Mouse (Mus musculus): ENCODE measurements around the gene Cd164l2. TPM values are rescaled to one million over a fixed set of nuclear protein-coding genes. Genes with fewer than 3 reads are reported as not detected.

The Cd164l2 gene
- polyA plus RNA-seq, 1 experiment: 10.0 TPM

DNA sequence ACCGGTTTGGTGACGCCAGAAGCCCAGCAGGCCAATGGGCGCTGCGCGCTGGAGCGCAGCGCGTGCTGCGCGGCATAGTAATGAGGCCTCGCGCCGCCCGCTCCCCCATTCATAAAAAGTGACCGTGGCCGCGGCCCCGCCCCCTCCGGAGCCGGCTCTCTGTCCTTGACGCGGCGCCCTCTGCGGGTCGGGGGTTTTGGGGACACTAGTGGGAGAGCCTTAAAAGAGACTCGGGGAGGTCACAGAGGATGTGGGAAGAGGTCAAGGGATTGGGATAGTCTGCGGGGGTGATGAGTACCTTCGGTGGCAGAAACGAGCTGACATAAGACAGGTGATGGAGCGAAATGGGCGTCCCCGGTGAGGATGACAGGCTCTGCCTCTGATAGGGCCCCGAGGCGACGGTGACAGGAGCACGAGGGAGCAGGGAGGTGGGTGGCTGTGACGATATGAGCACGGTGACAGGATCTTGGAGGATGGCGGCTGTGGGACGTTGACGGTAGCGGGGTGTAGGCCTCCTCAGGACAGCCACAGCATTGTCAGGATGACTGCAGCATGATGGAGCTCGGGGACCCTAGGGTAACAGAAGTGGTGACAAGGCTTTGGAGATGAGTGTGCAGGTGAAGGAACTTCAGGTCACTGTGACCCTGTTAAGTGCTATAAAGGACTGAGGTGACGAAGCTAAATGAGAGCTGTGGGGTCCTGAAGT, 784 bp downstream of the Cd164l2 start:
- no peaks in the 10 kb centered on the region for H3K36me3 ChIP-seq (ENCODE audit: control insufficient read depth, insufficient read depth, low read length)
- TF ChIP-seq CTCF (IDR thresholded peaks at IDR 0.05; ENCODE audit: control insufficient read depth, insufficient read depth, insufficient replicate concordance, low read depth, low read length): no peak
- TF ChIP-seq POLR2A (IDR thresholded peaks at IDR 0.05; ENCODE audit: control insufficient read depth, low read depth, low read length): no peak
- H3K4me1 ChIP-seq (ENCODE audit: control insufficient read depth, insufficient read depth, low read length): peaks cover 25% of the 10 kb centered on the region
- H3K27me3 ChIP-seq (ENCODE audit: control insufficient read depth, insufficient read depth, low read length): no peaks in the 10 kb centered on the region
- H3K27ac ChIP-seq (ENCODE audit: control insufficient read depth, insufficient read depth, low read depth, low read length): no peak overlapping the region; the same call in 1 of the 2 replicates
- H3K4me3 ChIP-seq (ENCODE audit: control insufficient read depth, low read depth, low read length): peak overlapping the region; percentile 87

DNA sequence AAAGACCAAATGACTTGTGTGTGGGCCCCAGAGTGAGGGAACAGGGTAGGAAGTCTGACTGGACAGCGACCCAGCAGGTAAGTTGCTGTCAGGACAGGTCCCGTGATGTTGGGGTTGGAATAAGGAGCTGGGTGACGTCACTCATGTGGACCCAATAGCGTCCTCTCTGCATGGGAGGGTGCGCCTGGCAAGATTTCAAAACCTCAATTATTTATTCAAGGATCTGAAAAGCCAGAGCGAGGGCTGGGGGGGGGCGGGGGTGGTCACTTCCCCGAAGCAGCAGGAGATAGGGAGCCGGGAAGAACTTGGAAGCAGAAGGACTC, 1.3 kb downstream of the Cd164l2 start:
- Histone ChIP-seq H3K27me3 (ENCODE audit: control insufficient read depth, insufficient read depth, low read length) (no peaks in the 10 kb centered on the region), H3K4me3 (ENCODE audit: control insufficient read depth, low read depth, low read length) (peak overlapping the region; percentile 87), H3K36me3 (ENCODE audit: control insufficient read depth, insufficient read depth, low read length) (no peaks in the 10 kb centered on the region), H3K4me1 (ENCODE audit: control insufficient read depth, insufficient read depth, low read length) (peaks cover 25% of the 10 kb centered on the region), H3K27ac (ENCODE audit: control insufficient read depth, insufficient read depth, low read depth, low read length) (no peak overlapping the region)
- TF ChIP-seq POLR2A (IDR thresholded peaks at IDR 0.05; ENCODE audit: control insufficient read depth, low read depth, low read length) (no peak), CTCF (IDR thresholded peaks at IDR 0.05; ENCODE audit: control insufficient read depth, insufficient read depth, insufficient replicate concordance, low read depth, low read length) (no peak)

GRCm38 (mm10) chr4:133213661-133214060, 1.7 kb downstream of the Cd164l2 start:
- Histone ChIP-seq H3K27me3 (ENCODE audit: control insufficient read depth, insufficient read depth, low read length) (no peaks in the 10 kb centered on the region), H3K4me1 (ENCODE audit: control insufficient read depth, insufficient read depth, low read length) (peaks cover 25% of the 10 kb centered on the region), H3K27ac (ENCODE audit: control insufficient read depth, insufficient read depth, low read depth, low read length) (no peak overlapping the region), H3K36me3 (ENCODE audit: control insufficient read depth, insufficient read depth, low read length) (no peaks in the 10 kb centered on the region), H3K4me3 (ENCODE audit: control insufficient read depth, low read depth, low read length) (peak overlapping the region; percentile 12; the same call in 1 of the 2 replicates)
- no peak for TF ChIP-seq CTCF (IDR thresholded peaks at IDR 0.05; ENCODE audit: control insufficient read depth, insufficient read depth, insufficient replicate concordance, low read depth, low read length)
- TF ChIP-seq POLR2A (IDR thresholded peaks at IDR 0.05; ENCODE audit: control insufficient read depth, low read depth, low read length): no peak

DNA sequence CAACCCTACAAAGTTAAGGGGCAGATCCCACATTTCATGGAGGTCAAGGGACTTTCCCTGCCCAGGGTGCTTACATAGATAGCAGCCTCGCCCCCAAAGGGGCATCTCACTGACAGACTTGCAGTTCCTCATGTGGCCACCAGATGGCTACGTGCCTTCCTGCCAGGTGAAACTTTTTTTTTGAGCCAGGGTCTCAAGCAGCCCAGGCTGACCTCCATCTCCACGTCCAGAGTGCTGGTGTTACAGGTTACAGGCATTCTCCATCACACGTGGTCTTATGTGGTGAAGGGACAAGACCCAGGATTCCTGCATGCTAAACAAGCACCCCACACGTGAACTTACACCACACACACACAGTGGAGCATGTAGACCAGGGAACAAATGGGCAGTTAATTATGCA, 5.7 kb downstream of the Cd164l2 start:
- no peaks in the 10 kb centered on the region for H3K36me3 ChIP-seq (ENCODE audit: control insufficient read depth, insufficient read depth, low read length)
- no peak overlapping the region for H3K4me3 ChIP-seq (ENCODE audit: control insufficient read depth, low read depth, low read length)
- TF ChIP-seq CTCF (IDR thresholded peaks at IDR 0.05; ENCODE audit: control insufficient read depth, insufficient read depth, insufficient replicate concordance, low read depth, low read length): peak; percentile 98
- no peak for TF ChIP-seq POLR2A (IDR thresholded peaks at IDR 0.05; ENCODE audit: control insufficient read depth, low read depth, low read length)
- H3K27me3 ChIP-seq (ENCODE audit: control insufficient read depth, insufficient read depth, low read length): no peaks in the 10 kb centered on the region
- H3K4me1 ChIP-seq (ENCODE audit: control insufficient read depth, insufficient read depth, low read length): peaks cover 20% of the 10 kb centered on the region
- no peak overlapping the region for H3K27ac ChIP-seq (ENCODE audit: control insufficient read depth, insufficient read depth, low read depth, low read length)

GRCm38 (mm10) chr4:133218745-133219144, 6.8 kb downstream of the Cd164l2 start:
- no peak for TF ChIP-seq POLR2A (IDR thresholded peaks at IDR 0.05; ENCODE audit: control insufficient read depth, low read depth, low read length)
- TF ChIP-seq CTCF (IDR thresholded peaks at IDR 0.05; ENCODE audit: control insufficient read depth, insufficient read depth, insufficient replicate concordance, low read depth, low read length): no peak
- Histone ChIP-seq H3K27ac (ENCODE audit: control insufficient read depth, insufficient read depth, low read depth, low read length) (no peak overlapping the region), H3K4me1 (ENCODE audit: control insufficient read depth, insufficient read depth, low read length) (peaks cover 10% of the 10 kb centered on the region), H3K4me3 (ENCODE audit: control insufficient read depth, low read depth, low read length) (no peak overlapping the region), H3K27me3 (ENCODE audit: control insufficient read depth, insufficient read depth, low read length) (no peaks in the 10 kb centered on the region), H3K36me3 (ENCODE audit: control insufficient read depth, insufficient read depth, low read length) (no peaks in the 10 kb centered on the region)

- TF ChIP-seq CTCF (IDR thresholded peaks at IDR 0.05; ENCODE audit: control insufficient read depth, insufficient read depth, insufficient replicate concordance, low read depth, low read length) (no peak), POLR2A (IDR thresholded peaks at IDR 0.05; ENCODE audit: control insufficient read depth, low read depth, low read length) (no peak)
- Histone ChIP-seq H3K36me3 (ENCODE audit: control insufficient read depth, insufficient read depth, low read length) (no peaks in the 10 kb centered on the region), H3K4me1 (ENCODE audit: control insufficient read depth, insufficient read depth, low read length) (peaks cover 9% of the 10 kb centered on the region), H3K27me3 (ENCODE audit: control insufficient read depth, insufficient read depth, low read length) (no peaks in the 10 kb centered on the region), H3K27ac (ENCODE audit: control insufficient read depth, insufficient read depth, low read depth, low read length) (no peak overlapping the region), H3K4me3 (ENCODE audit: control insufficient read depth, low read depth, low read length) (peak overlapping the region; percentile 1)
Measured at GRCm38 (mm10) chr4:133220656-133221055, 8.7 kb downstream of the Cd164l2 start.

DNA sequence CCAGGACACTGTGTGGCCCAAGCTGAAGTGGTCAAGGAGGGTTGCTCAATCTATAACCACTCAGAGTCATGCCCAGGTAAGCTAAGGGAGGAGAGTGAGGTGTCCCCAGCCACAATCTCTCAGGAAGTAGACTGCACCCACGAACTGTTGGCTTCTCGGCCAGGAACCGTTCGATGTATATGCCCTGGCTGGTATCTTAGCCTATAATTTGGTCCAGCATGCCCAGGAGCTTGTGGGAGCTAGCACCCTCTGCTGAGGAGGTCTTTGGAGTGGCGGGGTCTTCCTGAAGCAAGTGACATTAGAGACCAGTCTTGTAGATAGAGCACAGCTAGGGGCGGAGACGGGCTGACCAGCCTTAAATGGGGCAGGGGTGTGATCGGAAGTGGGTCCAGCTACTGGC, 9.8 kb downstream of the Cd164l2 start:
- no peak for TF ChIP-seq POLR2A (IDR thresholded peaks at IDR 0.05; ENCODE audit: control insufficient read depth, low read depth, low read length)
- TF ChIP-seq CTCF (IDR thresholded peaks at IDR 0.05; ENCODE audit: control insufficient read depth, insufficient read depth, insufficient replicate concordance, low read depth, low read length): no peak
- no peak overlapping the region for H3K27ac ChIP-seq (ENCODE audit: control insufficient read depth, insufficient read depth, low read depth, low read length)
- no peak overlapping the region for H3K4me3 ChIP-seq (ENCODE audit: control insufficient read depth, low read depth, low read length)
- no peaks in the 10 kb centered on the region for H3K36me3 ChIP-seq (ENCODE audit: control insufficient read depth, insufficient read depth, low read length)
- no peaks in the 10 kb centered on the region for H3K27me3 ChIP-seq (ENCODE audit: control insufficient read depth, insufficient read depth, low read length)
- peaks cover 14% of the 10 kb centered on the region for H3K4me1 ChIP-seq (ENCODE audit: control insufficient read depth, insufficient read depth, low read length)

Measured in testis, adult 2 months (tissue).